Mouse (Mus musculus) limb, embryonic 14.5 days (tissue): Measurements from ENCODE around the gene Wdr4. TPM values are rescaled to one million over a fixed set of nuclear protein-coding genes. Genes with fewer than 3 reads are reported as not detected.
A peak's percentile ranks its signal among the peaks of the same experiment; 100 is the strongest.

Experiments used
- ATAC-seq: fragments of 200-750 bp; cut with Nextera tagmentation; 2 replicates; pipeline ENCODE4 v1.8.0; 2017; ENCODE audit warnings: low read depth, moderate number of reproducible peaks, moderate TSS enrichment; ENCODE audit not compliant: low FRiP score
- DNase-seq: peaks from one replicate; pipeline ENCODE4 v3.0.0-alpha.2; 2015; ENCODE audit warnings: low spot score
- H3K27ac ChIP-seq: fragments of 300-500 bp; sonication (generic); replicated peaks from 2 replicates; pipeline ENCODE4 v1.5.1; 2014; ENCODE audit warnings: low read depth, mild to moderate bottlenecking, low read length, moderate library complexity, mixed read lengths
- H3K27me3 ChIP-seq: fragments of 300-500 bp; sonication (generic); 2 replicates; pipeline ENCODE4 v1.6.1; 2014; ENCODE audit warnings: low read length, mixed read lengths; ENCODE audit not compliant: control insufficient read depth, insufficient read depth
- H3K36me3 ChIP-seq: fragments of 300-500 bp; sonication (generic); 2 replicates; pipeline ENCODE4 v1.6.1; 2014; ENCODE audit warnings: mild to moderate bottlenecking, low read length, moderate library complexity, mixed read lengths; ENCODE audit not compliant: control insufficient read depth, insufficient read depth
- H3K4me1 ChIP-seq: fragments of 300-500 bp; sonication (generic); 2 replicates; pipeline ENCODE4 v1.6.1; 2014; ENCODE audit warnings: antibody characterized with exemption, low read length, mixed read lengths; ENCODE audit not compliant: control insufficient read depth, insufficient read depth
- H3K4me2 ChIP-seq: fragments of 300-500 bp; sonication (generic); replicated peaks from 2 replicates; pipeline ENCODE4 v1.6.1; 2014; ENCODE audit warnings: low read depth, mild to moderate bottlenecking, low read length, moderate library complexity; ENCODE audit not compliant: severe bottlenecking
- H3K4me3 ChIP-seq: fragments of 300-500 bp; sonication (generic); replicated peaks from 2 replicates; pipeline ENCODE4 v1.5.1; 2014; ENCODE audit warnings: low read length
- H3K9ac ChIP-seq: fragments of 300-500 bp; sonication (generic); 2 replicates; pipeline ENCODE4 v1.6.1; 2014; ENCODE audit warnings: mild to moderate bottlenecking, low read depth, low read length, moderate library complexity; ENCODE audit not compliant: severe bottlenecking
- H3K9me3 ChIP-seq: fragments of 300-500 bp; sonication (generic); 2 replicates; pipeline ENCODE4 v1.6.1; 2016; ENCODE audit warnings: low read length; ENCODE audit not compliant: control insufficient read depth
- POLR2A ChIP-seq: fragments of 200-500 bp; IDR thresholded peaks from 2 replicates; pipeline ENCODE4 v1.8.0; 2012; ENCODE audit warnings: inconsistent platforms, mild to moderate bottlenecking, moderate library complexity, borderline replicate concordance; ENCODE audit not compliant: insufficient read depth, insufficient read length; ENCODE audit errors: extremely low read depth
- WGBS: fragments of 180-500 bp; shearing (Covaris S2); extraction: QIAGEN DNeasy Blood & Tissue Kit; methylation state at CpG from one replicate; pipeline ENCODE4 v1.1.7; 2014; 5-methylcytosine and 5-hydroxymethylcytosine counted together
- polyA plus RNA-seq, 2 experiments: library from polyadenylated mRNA; depleted of rRNA in 1 of 2; stranded (reverse) in 1 of 2; unstranded in 1 of 2; fragments of >200 nt; fragmentation: Nextera tagmentation in 1 of 2; extraction: Ambion mirVana in 1 of 2; gene quantifications; 2 replicates each; pipeline versions ENCODE4 v1.2.1 to v1.2.3; 2012 to 2014

Wdr4 gene
- polyA plus RNA-seq, 2 experiments, result 29.6 to 45.0 TPM

- DNase-seq, result no peak
- peaks cover 7% of the 10 kb centered on the region for H3K4me1 ChIP-seq
- H3K27me3 ChIP-seq, result no peaks in the 10 kb centered on the region
- H3K36me3 ChIP-seq, result peaks cover 31% of the 10 kb centered on the region
- no peak overlapping the region for H3K9ac ChIP-seq
- H3K27ac ChIP-seq, result no peak overlapping the region
- no peaks in the 10 kb centered on the region for H3K9me3 ChIP-seq
- WGBS, result 70% methylated on average over 18 of the region's 18 CpGs
- no peak for TF ChIP-seq POLR2A
- no peak overlapping the region for H3K4me3 ChIP-seq
- no peak overlapping the region for H3K4me2 ChIP-seq
- ATAC-seq, result no peak
Observed at GRCm38 (mm10) chr17:31456723-31457567, 62.8 kb downstream of the Wdr4 start.

DNA sequence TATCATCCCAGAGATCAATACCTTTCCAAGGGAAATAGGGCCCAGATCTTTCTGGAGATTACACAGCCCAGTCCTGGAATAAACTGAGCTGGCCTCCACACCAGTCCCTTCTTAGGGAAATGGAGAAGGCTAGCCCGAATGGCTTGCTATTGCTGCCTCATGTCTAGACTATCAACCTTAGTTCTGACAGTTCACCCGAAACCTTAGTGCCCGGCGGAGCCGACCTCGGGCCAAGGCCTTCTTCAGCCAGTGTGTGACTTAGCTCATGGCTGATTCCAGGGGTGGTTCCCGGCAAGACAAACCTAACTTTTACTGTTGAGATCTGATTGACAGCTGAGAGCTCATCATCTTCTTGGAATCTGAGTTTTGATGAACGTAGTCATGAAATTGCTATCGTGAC is 65.7 kb downstream of the Wdr4 start:
- Histone ChIP-seq H3K27me3 (no peaks in the 10 kb centered on the region), H3K9me3 (no peaks in the 10 kb centered on the region), H3K9ac (no peak overlapping the region), H3K27ac (no peak overlapping the region; the same call in 1 of the 2 replicates), H3K4me2 (no peak overlapping the region), H3K36me3 (peaks cover 21% of the 10 kb centered on the region), H3K4me1 (peaks cover 14% of the 10 kb centered on the region), H3K4me3 (no peak overlapping the region)
- DNase-seq (no peak), ATAC-seq (no peak)
- WGBS, result 90% methylated on average over 9 of the region's 9 CpGs
- no peak for TF ChIP-seq POLR2A

DNA sequence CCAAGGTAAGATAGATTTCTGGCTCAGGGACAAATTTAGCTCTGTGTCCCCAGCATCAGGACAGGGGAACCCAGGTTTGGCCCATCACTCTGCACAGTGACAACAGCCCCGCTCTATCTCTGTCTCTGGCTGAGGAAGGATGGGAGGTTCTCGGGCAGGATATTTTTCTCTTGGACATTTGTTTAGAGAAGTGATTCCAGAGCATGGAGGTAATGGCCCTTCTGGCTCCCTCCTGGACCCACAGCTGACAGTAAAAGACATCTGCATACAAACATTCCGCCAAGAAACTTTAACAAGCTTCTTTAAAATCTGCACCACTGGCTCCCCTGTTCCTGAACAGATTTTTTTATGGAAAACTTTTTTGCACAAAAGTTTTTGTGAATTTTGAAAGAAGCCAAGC is 66.3 kb downstream of the Wdr4 start:
- whole genome bisulfite sequencing, result 39% methylated on average over 3 of the region's 3 CpGs
- no peak for TF ChIP-seq POLR2A
- Histone ChIP-seq H3K36me3 (peaks cover 18% of the 10 kb centered on the region), H3K9me3 (no peaks in the 10 kb centered on the region), H3K27me3 (no peaks in the 10 kb centered on the region), H3K4me2 (no peak overlapping the region), H3K27ac (no peak overlapping the region; the same call in 1 of the 2 replicates), H3K9ac (no peak overlapping the region), H3K4me3 (no peak overlapping the region), H3K4me1 (peaks cover 14% of the 10 kb centered on the region)
- no peak for ATAC-seq
- DNase-seq, result peak; percentile 28

- ATAC-seq (no peak), DNase-seq (no peak)
- Histone ChIP-seq H3K27ac (no peak overlapping the region), H3K36me3 (peaks cover 17% of the 10 kb centered on the region), H3K4me1 (peaks cover 14% of the 10 kb centered on the region), H3K9me3 (no peaks in the 10 kb centered on the region), H3K9ac (no peak overlapping the region), H3K4me2 (no peak overlapping the region), H3K27me3 (no peaks in the 10 kb centered on the region), H3K4me3 (no peak overlapping the region)
- 76% methylated on average over 2 of the region's 2 CpGs for WGBS
- TF ChIP-seq POLR2A, result no peak
Observed at GRCm38 (mm10) chr17:31452816-31453215, 67.0 kb downstream of the Wdr4 start.

GRCm38 (mm10) chr17:31451179-31451708 is 68.5 kb downstream of the Wdr4 start:
- Histone ChIP-seq H3K4me3 (no peak overlapping the region), H3K4me1 (peaks cover 14% of the 10 kb centered on the region), H3K9ac (peak overlapping the region; percentile 21; the same call in 1 of the 2 replicates), H3K27me3 (no peaks in the 10 kb centered on the region), H3K27ac (peak overlapping the region; percentile 54; the same call in 1 of the 2 replicates), H3K4me2 (no peak overlapping the region), H3K9me3 (no peaks in the 10 kb centered on the region), H3K36me3 (peaks cover 3% of the 10 kb centered on the region; the same call in 1 of the 2 replicates)
- DNase-seq (no peak), ATAC-seq (no peak)
- WGBS, result 41% methylated on average over 8 of the region's 8 CpGs
- TF ChIP-seq POLR2A, result no peak
